Mouse (Mus musculus) urinary bladder, adult 2 months (tissue): ENCODE measurements around the gene Them5. TPM values are rescaled to one million over a fixed set of nuclear protein-coding genes. Genes with fewer than 3 reads are reported as not detected.

Source experiments
- polyA plus RNA-seq: library from polyadenylated mRNA; depleted of rRNA; stranded (reverse); fragments of >200 nt; gene quantifications from 2 replicates; pipeline ENCODE4 v1.2.3, GENCODE M21; 2012; rRNA removed

Gene Them5
- polyA plus RNA-seq, 1 experiment = not detected

Other genes with a start within 250 kb of the Them5 start
- not detected in 2 replicates for gene Gm10696, start 163.9 kb upstream of the Them5 start, polyA plus RNA-seq
- not detected in 2 replicates for gene Gm5286, start 145.4 kb upstream of the Them5 start, polyA plus RNA-seq
- gene Gm4778, start 78.1 kb upstream of the Them5 start, polyA plus RNA-seq = not detected in 2 replicates
- gene Them4, start 32.0 kb upstream of the Them5 start, polyA plus RNA-seq = 4.7 and 4.9 TPM in 2 replicates
- gene C2cd4d, start 20.3 kb downstream of the Them5 start, polyA plus RNA-seq = 0.31 and 0.40 TPM in 2 replicates
- gene Rorc, start 30.7 kb downstream of the Them5 start, polyA plus RNA-seq = 12.8 and 13.3 TPM in 2 replicates
- gene Lingo4, start 56.4 kb downstream of the Them5 start, polyA plus RNA-seq = 0.06 and 0.10 TPM in 2 replicates
- 2.2 and 2.3 TPM in 2 replicates for gene Tdrkh, start 71.2 kb downstream of the Them5 start, polyA plus RNA-seq
- 70.7 and 81.1 TPM in 2 replicates for gene Mrpl9, start 101.2 kb downstream of the Them5 start, polyA plus RNA-seq
- gene Oaz3, start 101.8 kb downstream of the Them5 start, polyA plus RNA-seq = 0.29 and 0.43 TPM in 2 replicates
- 0.83 and 1.1 TPM in 2 replicates for gene Celf3, start 136.2 kb downstream of the Them5 start, polyA plus RNA-seq
- gene Riiad1, start 138.2 kb downstream of the Them5 start, polyA plus RNA-seq = 1.2 and 2.4 TPM in 2 replicates
- gene Snx27, start 240.6 kb downstream of the Them5 start, polyA plus RNA-seq = 20.6 and 22.3 TPM in 2 replicates